Mouse (Mus musculus) CH12.LX (cell line): ENCODE data around the gene Khnyn. TPM values are rescaled to one million over a fixed set of nuclear protein-coding genes. Genes with fewer than 3 reads are reported as not detected.
A peak's percentile ranks its signal among the peaks of the same experiment; 100 is the strongest.

Source experiments
- DNase-seq: peaks from one replicate; pipeline ENCODE4 v3.0.0-alpha.2; 2013; ENCODE audit errors: extremely low read depth
- H3K27ac ChIP-seq: 2 replicates; pipeline ENCODE4 v1.5.1; 2012; ENCODE audit warnings: low read depth, mild to moderate bottlenecking, control low read depth, moderate library complexity; ENCODE audit not compliant: insufficient read depth
- H3K27me3 ChIP-seq: replicated peaks from 2 replicates; pipeline ENCODE3; 2012; ENCODE audit warnings: inconsistent platforms
- H3K36me3 ChIP-seq, 2 experiments: replicated peaks in 1 of 2; 2 replicates each; pipeline versions ENCODE3 to v1.6.1; 2012; ENCODE audit warnings: inconsistent platforms in 1 of 2, low read length in 1 of 2, mild to moderate bottlenecking in 1 of 2, mixed read lengths in 1 of 2, moderate library complexity in 1 of 2; ENCODE audit not compliant: control insufficient read depth in 1 of 2, insufficient read depth in 1 of 2
- H3K4me1 ChIP-seq, 2 experiments: 2 replicates each; pipeline ENCODE4 v1.6.1; 2012; ENCODE audit warnings: inconsistent platforms in 1 of 2, moderate library complexity in 1 of 2; ENCODE audit not compliant: insufficient read depth in 2 of 2, control insufficient read depth in 1 of 2
- H3K4me2 ChIP-seq: 2 replicates; pipeline ENCODE4 v1.6.1; 2012; ENCODE audit warnings: low read depth, mild to moderate bottlenecking, control low read depth; ENCODE audit not compliant: poor library complexity, insufficient read depth, severe bottlenecking
- H3K4me3 ChIP-seq, 3 experiments: fragments of 150-350 bp in 1 of 3; sonication (generic) in 1 of 3; replicated peaks in 1 of 3; 2 replicates each; pipeline versions ENCODE3 to v1.5.1; 2011 to 2012; ENCODE audit warnings: low read depth in 2 of 3, low read length in 2 of 3, mild to moderate bottlenecking in 2 of 3, moderate library complexity in 2 of 3, control low read depth in 1 of 3, improper control_type of control experiment in 1 of 3, inconsistent platforms in 1 of 3, mixed read lengths in 1 of 3; ENCODE audit not compliant: poor library complexity in 1 of 3
- H3K79me2 ChIP-seq: replicated peaks from 2 replicates; pipeline ENCODE4 v1.6.1; 2012; ENCODE audit warnings: mild to moderate bottlenecking, moderate library complexity; ENCODE audit not compliant: control insufficient read depth, poor library complexity, insufficient read depth, severe bottlenecking; ENCODE audit errors: extremely low read depth
- H3K9ac ChIP-seq: 2 replicates; pipeline ENCODE4 v1.6.1; 2012; ENCODE audit warnings: low read depth, mild to moderate bottlenecking, control low read depth, moderate library complexity; ENCODE audit not compliant: insufficient read depth
- H3K9me3 ChIP-seq: replicated peaks from 2 replicates; pipeline ENCODE3; 2012; ENCODE audit warnings: low read length, inconsistent platforms, mixed read lengths
- CHD1 ChIP-seq: IDR thresholded peaks from 2 replicates; pipeline ENCODE4 v1.6.1; 2012; ENCODE audit warnings: low read depth, low read length, improper control_type of control experiment, inconsistent platforms
- CHD2 ChIP-seq: IDR thresholded peaks from 2 replicates; pipeline ENCODE4 v1.6.1; 2011; ENCODE audit warnings: low read length, improper control_type of control experiment
- CTCF ChIP-seq, 2 experiments: IDR thresholded peaks in 1 of 2; conservative IDR thresholded peaks in 1 of 2; 2 replicates each; pipeline ENCODE4 v1.5.1; 2011 to 2012; ENCODE audit warnings: low read depth in 2 of 2, low read length in 2 of 2, improper control_type of control experiment in 1 of 2, inconsistent platforms in 1 of 2, mild to moderate bottlenecking in 1 of 2, moderate library complexity in 1 of 2
- E2F4 ChIP-seq: IDR thresholded peaks from 2 replicates; pipeline ENCODE4 v1.6.1; 2011; ENCODE audit warnings: low read depth, low read length, improper control_type of control experiment; ENCODE audit not compliant: insufficient replicate concordance
- ELF1 ChIP-seq: IDR thresholded peaks from 2 replicates; pipeline ENCODE4 v1.6.1; 2014; ENCODE audit warnings: low read depth, mild to moderate bottlenecking, inconsistent platforms, low read length, improper control_type of control experiment
- EP300 ChIP-seq: IDR thresholded peaks from 2 replicates; pipeline ENCODE4 v1.6.1; 2011; ENCODE audit warnings: low read length, improper control_type of control experiment
- ETS1 ChIP-seq: conservative IDR thresholded peaks from 2 replicates; pipeline ENCODE4 v1.6.1; 2012; ENCODE audit warnings: low read depth, mild to moderate bottlenecking, inconsistent platforms, low read length, improper control_type of control experiment, moderate library complexity
- GABPA ChIP-seq: IDR thresholded peaks from 2 replicates; pipeline ENCODE4 v1.6.1; 2012; ENCODE audit warnings: low read depth, low read length, improper control_type of control experiment, inconsistent platforms; ENCODE audit not compliant: insufficient replicate concordance
- HCFC1 ChIP-seq: IDR thresholded peaks from 2 replicates; pipeline ENCODE4 v1.6.1; 2012; ENCODE audit warnings: low read depth, mild to moderate bottlenecking, inconsistent platforms, low read length, improper control_type of control experiment
- IRF4 ChIP-seq: IDR thresholded peaks from 2 replicates; pipeline ENCODE4 v1.6.1; 2014; ENCODE audit warnings: low read depth, mild to moderate bottlenecking, inconsistent platforms, low read length, improper control_type of control experiment
- JUND ChIP-seq: conservative IDR thresholded peaks from 2 replicates; pipeline ENCODE4 v1.6.1; 2011; ENCODE audit warnings: low read depth, low read length, improper control_type of control experiment
- KAT2A ChIP-seq: IDR thresholded peaks from 2 replicates; pipeline ENCODE4 v1.6.1; 2012; ENCODE audit warnings: low read length, improper control_type of control experiment, inconsistent platforms; ENCODE audit not compliant: insufficient replicate concordance
- MAX ChIP-seq: IDR thresholded peaks from 2 replicates; pipeline ENCODE4 v1.6.1; 2011; ENCODE audit warnings: low read length, improper control_type of control experiment
- MAZ ChIP-seq: IDR thresholded peaks from 2 replicates; pipeline ENCODE4 v1.6.1; 2012; ENCODE audit warnings: low read depth, mild to moderate bottlenecking, inconsistent platforms, low read length, improper control_type of control experiment, moderate library complexity
- MEF2A ChIP-seq: IDR thresholded peaks from 2 replicates; pipeline ENCODE4 v1.6.1; 2014; ENCODE audit warnings: low read depth, mild to moderate bottlenecking, inconsistent platforms, low read length, improper control_type of control experiment, borderline replicate concordance
- MXI1 ChIP-seq: IDR thresholded peaks from 2 replicates; pipeline ENCODE4 v1.6.1; 2011; ENCODE audit warnings: mild to moderate bottlenecking, low read depth, low read length, improper control_type of control experiment
- MYC ChIP-seq: IDR thresholded peaks from 2 replicates; pipeline ENCODE4 v1.6.1; 2011; ENCODE audit warnings: low read depth, mild to moderate bottlenecking, improper control_type of control experiment, low read length
- NELFE ChIP-seq: IDR thresholded peaks from 2 replicates; pipeline ENCODE4 v1.6.1; 2011; ENCODE audit warnings: low read depth, low read length, improper control_type of control experiment
- NRF1 ChIP-seq: IDR thresholded peaks from 2 replicates; pipeline ENCODE4 v1.6.1; 2014; ENCODE audit warnings: low read depth, mild to moderate bottlenecking, inconsistent platforms, low read length, improper control_type of control experiment, moderate library complexity
- POLR2A ChIP-seq: IDR thresholded peaks from 2 replicates; pipeline ENCODE4 v1.6.1; 2011; ENCODE audit warnings: low read depth, mild to moderate bottlenecking, improper control_type of control experiment, low read length
- POLR2AphosphoS2 ChIP-seq: IDR thresholded peaks from 2 replicates; pipeline ENCODE4 v1.6.1; 2011; ENCODE audit warnings: low read depth, low read length, improper control_type of control experiment
- RCOR1 ChIP-seq: conservative IDR thresholded peaks from 2 replicates; pipeline ENCODE4 v1.6.1; 2012; ENCODE audit warnings: low read depth, mild to moderate bottlenecking, inconsistent platforms, low read length, improper control_type of control experiment
- SIN3A ChIP-seq: IDR thresholded peaks from 2 replicates; pipeline ENCODE4 v1.6.1; 2012; ENCODE audit warnings: low read length, improper control_type of control experiment, inconsistent platforms
- SMC3 ChIP-seq: IDR thresholded peaks from 2 replicates; pipeline ENCODE4 v1.6.1; 2011; ENCODE audit warnings: low read depth, low read length, improper control_type of control experiment
- TBP ChIP-seq: conservative IDR thresholded peaks from 2 replicates; pipeline ENCODE4 v1.6.1; 2011; ENCODE audit warnings: low read depth, low read length, improper control_type of control experiment
- TCF12 ChIP-seq: IDR thresholded peaks from 2 replicates; pipeline ENCODE4 v1.6.1; 2014; ENCODE audit warnings: low read depth, mild to moderate bottlenecking, inconsistent platforms, low read length, improper control_type of control experiment
- USF1 ChIP-seq: IDR thresholded peaks from 2 replicates; pipeline ENCODE4 v1.6.1; 2014; ENCODE audit warnings: low read depth, mild to moderate bottlenecking, inconsistent platforms, low read length, improper control_type of control experiment
- ZKSCAN1 ChIP-seq: IDR thresholded peaks from 2 replicates; pipeline ENCODE4 v1.6.1; 2012; ENCODE audit warnings: low read depth, inconsistent platforms, low read length, improper control_type of control experiment, borderline replicate concordance
- ZMIZ1 ChIP-seq: IDR thresholded peaks from 2 replicates; pipeline ENCODE4 v1.6.1; 2012; ENCODE audit warnings: low read depth, mild to moderate bottlenecking, inconsistent platforms, low read length, improper control_type of control experiment
- ZNF384 ChIP-seq: IDR thresholded peaks from 2 replicates; pipeline ENCODE4 v1.6.1; 2012; ENCODE audit warnings: low read depth, low read length, improper control_type of control experiment, inconsistent platforms
- dilution Hi-C: fragments of 300-500 bp; cut with MboI; formaldehyde crosslinking; loops from 2 replicates; pipeline ENCODE4 v1.14.3; 2020; ENCODE audit warnings: low sequenced_read_pairs; ENCODE audit not compliant: extremely low pct_unique_long_range_greater_than_20kb, extremely low pct_ligation_motif_present
- in situ Hi-C: fragments of 300-500 bp; cut with MboI; formaldehyde crosslinking; loops from 3 replicates; pipeline ENCODE4 v1.14.3; 2019; ENCODE audit warnings: low sequenced_read_pairs, low pct_ligation_motif_present, low pct_unique_long_range_greater_than_20kb, mixed read lengths
- polyA plus RNA-seq: library from polyadenylated mRNA; unstranded; fragments of >175 nt; gene quantifications from 2 replicates; pipeline ENCODE4 v1.2.1, GENCODE M21; 2012; ENCODE audit warnings: low read depth; ENCODE audit not compliant: insufficient read length
- total RNA-seq, 2 experiments: library from RNA; depleted of rRNA; stranded (reverse); fragments of 300-350 nt in 1 of 2; fragments of >200 nt in 1 of 2; gene quantifications; 2 replicates each; pipeline ENCODE4 v1.2.3; 2012 to 2014

The Khnyn gene
- total and polyA plus RNA-seq, 3 experiments: 31.8 to 50.6 (median 35.8) TPM

DNA sequence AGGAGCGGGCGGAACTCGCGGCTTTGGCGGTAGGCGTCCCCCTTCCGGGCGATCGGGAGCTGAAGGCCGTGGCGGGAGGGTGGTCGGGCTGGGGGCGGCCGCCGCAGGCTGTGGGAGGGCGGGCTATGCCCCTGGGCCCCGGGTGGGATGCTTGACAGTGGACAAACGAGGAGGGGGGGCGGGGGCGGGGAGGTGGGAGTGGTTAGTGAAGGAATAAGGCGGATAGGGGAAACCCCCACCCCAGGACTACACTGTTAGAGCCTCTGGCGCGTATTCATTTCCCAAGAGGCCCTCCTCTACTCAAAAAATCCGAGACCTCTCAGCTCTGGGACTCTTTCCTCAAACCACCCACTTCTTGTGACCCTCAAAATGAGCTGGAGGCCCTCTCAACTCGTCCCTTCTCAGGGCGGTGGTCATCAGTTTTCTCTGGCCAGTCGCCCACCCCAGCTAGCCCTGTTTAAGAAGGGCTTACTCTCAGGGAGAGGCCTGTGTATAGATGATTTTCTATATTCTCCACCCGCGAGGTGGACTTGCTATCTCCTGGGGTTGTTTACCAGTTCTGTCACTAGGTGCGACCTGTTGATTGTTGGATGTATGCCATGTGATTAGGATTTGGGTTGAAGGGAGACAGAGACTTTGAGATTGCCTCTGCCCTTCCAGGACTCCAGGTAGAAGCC, 505 bp downstream of the Khnyn start:
- in situ Hi-C loops: no loop called here
- DNase-seq: peak; percentile 89

DNA sequence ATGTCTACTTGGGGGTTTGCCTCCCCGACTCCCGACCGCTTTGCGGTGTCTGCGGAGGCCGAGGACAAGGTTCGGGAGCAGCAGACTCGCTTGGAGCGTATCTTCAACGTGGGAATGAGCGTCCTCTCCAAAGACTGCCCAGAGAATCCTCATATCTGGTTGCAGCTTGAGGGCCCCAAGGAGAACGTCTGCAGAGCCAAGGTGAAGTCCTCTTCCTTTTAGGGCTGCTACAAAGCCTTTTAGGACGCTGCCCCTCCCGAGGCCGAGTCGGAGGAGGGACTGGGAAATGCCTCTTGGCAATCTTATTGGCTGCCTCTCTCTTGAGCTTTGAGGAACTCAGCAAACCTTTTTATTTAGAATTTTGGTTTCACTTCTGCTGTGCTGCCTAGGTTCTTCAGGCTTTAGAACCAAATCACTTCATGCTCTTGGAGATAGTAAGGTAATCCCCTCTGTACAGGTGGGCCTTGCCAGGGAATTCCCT, 1.1 kb downstream of the Khnyn start:
- in situ Hi-C loops (no loop called here), dilution Hi-C loops (no loop called here)
- Histone ChIP-seq H3K36me3 (peaks cover 35 to 44% of the 10 kb centered on the region in 2 experiments), H3K27ac (peak overlapping the region; percentile 96), H3K4me1 (peaks cover 43 to 75% of the 10 kb centered on the region in 2 experiments), H3K79me2 (peaks cover 20% of the 10 kb centered on the region), H3K4me3 (peak overlapping the region; percentile 73 to 74 (median 73)), H3K9me3 (no peaks in the 10 kb centered on the region), H3K4me2 (peak overlapping the region; percentile 84), H3K9ac (peak overlapping the region; percentile 92), H3K27me3 (no peaks in the 10 kb centered on the region)
- DNase-seq: peak; percentile 93
- TF ChIP-seq SIN3A (peak; percentile 81), POLR2AphosphoS2 (peak; percentile 52; the same call in 1 of the 2 replicates), NRF1 (no peak), IRF4 (peak; percentile 94), ZMIZ1 (peak; percentile 74), MAZ (0 out of 2 replicates have a peak, but pooled peaks have one; percentile 45), MEF2A (peak; percentile 52; the same call in 1 of the 2 replicates), CHD1 (peak; percentile 39; the same call in 1 of the 2 replicates), TCF12 (peak; percentile 58; the same call in 1 of the 2 replicates), ELF1 (0 out of 2 replicates have a peak, but pooled peaks have one; percentile 22), POLR2A (peak; percentile 75), TBP (peak; percentile 92), ZNF384 (no peak), EP300 (peak; percentile 79), ZKSCAN1 (no peak), NELFE (peak; percentile 71), CTCF (conservative IDR thresholded peaks at IDR 0.05 in 1 of 2, IDR thresholded peaks at IDR 0.05 in 1 of 2; ENCODE audit: low read depth in 2 of 2, low read length in 2 of 2) (no peak), HCFC1 (peak; percentile 25; the same call in 1 of the 2 replicates), USF1 (no peak)

More for the DNA sequence above, 505 bp downstream of the Khnyn start:
- Histone ChIP-seq H3K79me2 (peaks cover 20% of the 10 kb centered on the region), H3K36me3 (peaks cover 32 to 38% of the 10 kb centered on the region in 2 experiments), H3K27ac (peak overlapping the region; percentile 96), H3K9me3 (no peaks in the 10 kb centered on the region), H3K4me1 (peaks cover 45 to 76% of the 10 kb centered on the region in 2 experiments), H3K27me3 (no peaks in the 10 kb centered on the region), H3K9ac (peak overlapping the region; percentile 72), H3K4me2 (peak overlapping the region; percentile 67), H3K4me3 (peak overlapping the region; percentile 70 to 74 (median 73))
- TF ChIP-seq CHD1: peak; percentile 85; the same call in 1 of the 2 replicates
- no peak; the same call in 1 of the 2 replicates for TF ChIP-seq SMC3
- TF ChIP-seq NELFE: peak; percentile 77
- TF ChIP-seq EP300: peak; percentile 49
- TF ChIP-seq TBP: 0 out of 2 replicates have a peak, but pooled peaks have one; percentile 65
- 0 out of 2 replicates have a peak, but pooled peaks have one; percentile 57 for TF ChIP-seq MAZ
- TF ChIP-seq IRF4: peak; percentile 52
- TF ChIP-seq POLR2A: no peak; the same call in 1 of the 2 replicates
- TF ChIP-seq ETS1: peak; percentile 32; the same call in 1 of the 2 replicates
- TF ChIP-seq SIN3A: no peak; the same call in none of the 2 replicates
- 0 out of 2 replicates have a peak, but pooled peaks have one; percentile 65 for TF ChIP-seq E2F4
- TF ChIP-seq RCOR1: no peak; the same call in 1 of the 2 replicates
- peak; percentile 26; the same call in 1 of the 2 replicates for TF ChIP-seq NRF1
- peak; percentile 5; the same call in 1 of the 2 replicates for TF ChIP-seq MEF2A
- TF ChIP-seq MAX: peak; percentile 60; the same call in 1 of the 2 replicates
- TF ChIP-seq MXI1: peak; percentile 65
- 0 out of 2 replicates have a peak, but pooled peaks have one; percentile 36 for TF ChIP-seq MYC
- TF ChIP-seq HCFC1: peak; percentile 16
- TF ChIP-seq JUND: no peak
- TF ChIP-seq KAT2A: 0 out of 2 replicates have a peak, but pooled peaks have one; percentile 49
- TF ChIP-seq CHD2: 0 out of 2 replicates have a peak, but pooled peaks have one; percentile 51
- TF ChIP-seq ELF1: 0 out of 2 replicates have a peak, but pooled peaks have one; percentile 4
- TF ChIP-seq POLR2AphosphoS2: peak; percentile 67; the same call in 1 of the 2 replicates
- no peak for TF ChIP-seq GABPA
- TF ChIP-seq ZNF384: peak; percentile 40; the same call in 1 of the 2 replicates
- peak; percentile 42; the same call in 1 of the 2 replicates for TF ChIP-seq TCF12
- dilution Hi-C loops: no loop called here
